In genomic region chr17:6123776-6124175, GRCm38 (mm10) we compare ENCODE assay signal across 17 mouse cellular contexts.
"Had no signal": no experiment of that assay in that cellular context is flagged by ENCODE, and none has a peak within 500 bp of the region (broad histone marks: within the 10 kb centered on the region; RNA-seq: fewer than 3 reads in every experiment).

No protein-coding gene starts in this region.

- ATAC-seq: midbrain, embryonic 15.5 days had no signal

- H3K9me3 ChIP-seq: liver, embryonic 13.5 days; liver, embryonic 15.5 days; megakaryocyte, embryonic 14.5 days; midbrain, embryonic 12.5 days; midbrain, embryonic 15.5 days; neural tube, embryonic 13.5 days; neural tube, embryonic 15.5 days had no signal

- DNase-seq: liver, embryonic 13.5 days; lung, adult 18-20 months; lung, embryonic 14.5 days; lung, postnatal 10 days; retina, postnatal 1 day; right cerebral cortex, postnatal 14 days; spleen, adult 18-20 months; thymus, adult 18-20 months; thymus, postnatal 14 days; thymus, postnatal 36 days had no signal

- H3K4me2 ChIP-seq: liver, embryonic 13.5 days; liver, embryonic 15.5 days; lung, embryonic 14.5 days; midbrain, embryonic 12.5 days; midbrain, embryonic 15.5 days; neural tube, embryonic 13.5 days; neural tube, embryonic 15.5 days had no signal

- H3K9ac ChIP-seq: liver, embryonic 13.5 days; liver, embryonic 15.5 days; lung, embryonic 14.5 days; midbrain, embryonic 12.5 days; midbrain, embryonic 15.5 days; neural tube, embryonic 13.5 days; neural tube, embryonic 15.5 days had no signal

- H3K27ac ChIP-seq: liver, embryonic 13.5 days; liver, embryonic 15.5 days; macrophage; midbrain, embryonic 12.5 days; midbrain, embryonic 15.5 days; neural tube, embryonic 13.5 days; neural tube, embryonic 15.5 days had no signal

- H3K4me3 ChIP-seq: liver, embryonic 13.5 days; liver, embryonic 15.5 days; megakaryocyte, embryonic 14.5 days; midbrain, embryonic 12.5 days; midbrain, embryonic 15.5 days; neural tube, embryonic 13.5 days; neural tube, embryonic 15.5 days had no signal

- H3K4me1 ChIP-seq: liver, embryonic 13.5 days; liver, embryonic 15.5 days; megakaryocyte, embryonic 14.5 days; midbrain, embryonic 12.5 days had no signal

- H3K27me3 ChIP-seq: liver, embryonic 13.5 days; liver, embryonic 15.5 days; midbrain, embryonic 12.5 days; midbrain, embryonic 15.5 days; neural tube, embryonic 13.5 days; neural tube, embryonic 15.5 days had no signal
